Mouse (Mus musculus): ENCODE measurements around the gene Adamts20. TPM values are rescaled to one million over a fixed set of nuclear protein-coding genes. Genes with fewer than 3 reads are reported as not detected.
"Not testable (repeated sequence)": the region's sequence is repeated elsewhere in the genome, so short reads cannot be mapped to it uniquely, and the experiment has no call there.

Gene Adamts20
- not detected in 2 replicates for polyA plus RNA-seq (2012)

DNA sequence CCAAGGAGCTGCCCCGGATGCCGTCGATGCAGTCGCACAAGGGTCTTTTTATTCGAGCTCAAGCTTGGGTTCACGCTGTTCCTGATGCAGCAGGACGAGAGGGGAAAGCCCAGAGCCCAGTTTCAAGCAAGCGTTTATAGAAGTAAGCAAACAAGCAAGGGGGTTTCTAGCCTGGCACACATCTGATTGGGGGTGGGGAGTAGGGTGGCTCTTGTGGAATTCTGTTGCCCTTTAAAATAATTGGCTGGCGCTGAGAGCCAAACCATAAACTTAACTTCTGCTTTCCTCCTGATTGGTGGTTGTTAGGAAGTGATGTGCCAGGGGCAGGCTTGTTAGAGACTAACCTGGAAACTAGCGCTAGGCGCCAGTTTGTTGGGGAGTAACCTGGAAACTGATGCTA is at the start of gene Adamts20:
Gene Adamts20, minus strand, starts transcription at position 101 of the 400 bp plus-strand sequence.
- TF ChIP-seq TAL1 (IDR thresholded peaks at IDR 0.05; ENCODE audit: low read length) = no peak
- TF ChIP-seq GATA1 (IDR thresholded peaks at IDR 0.05; ENCODE audit: low read length) = no peak

DNA sequence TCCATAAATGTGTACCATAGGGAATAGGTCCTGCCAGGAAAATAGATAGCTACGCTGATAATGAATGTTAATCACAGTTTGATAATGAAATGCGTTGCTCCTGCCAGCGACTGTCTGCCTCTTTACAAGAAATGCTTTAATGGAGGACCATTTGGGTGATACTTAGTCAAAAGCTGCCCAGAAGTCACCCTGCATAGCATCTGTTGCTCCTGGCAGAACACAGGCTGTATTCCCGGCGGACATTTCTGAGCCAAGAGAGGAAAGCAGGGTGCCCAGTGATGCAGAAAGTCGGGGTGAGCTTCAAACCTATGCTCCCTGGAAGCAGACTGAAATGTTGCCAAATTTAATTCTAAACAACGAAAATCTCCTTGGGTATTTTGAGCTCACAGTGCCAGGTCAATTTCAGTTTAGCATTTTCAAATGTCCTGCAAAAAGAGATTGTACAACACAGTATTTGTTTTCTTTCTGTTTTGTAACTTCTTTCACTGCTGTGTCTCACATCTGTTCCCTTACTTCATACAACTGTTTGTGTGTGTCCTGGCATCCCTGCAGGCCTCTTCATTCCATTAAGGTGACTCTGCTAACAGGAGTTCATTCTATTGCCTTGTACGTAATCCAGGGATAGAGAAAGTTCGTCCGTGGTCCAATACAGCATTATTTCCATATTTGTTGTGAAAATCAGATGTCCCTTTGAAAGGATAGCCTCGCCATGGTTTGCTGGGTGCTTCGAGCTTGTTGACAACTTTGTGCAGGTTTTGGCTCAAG is 38.4 kb upstream of the Adamts20 start:
- H3K27me3 ChIP-seq (ENCODE audit: control insufficient read depth) = no peaks in the 10 kb centered on the region
- peaks cover 11% of the 10 kb centered on the region for H3K9me3 ChIP-seq (ENCODE audit: control insufficient read depth, low read length)
- no peak overlapping the region for H3K4me3 ChIP-seq (replicated peaks)
- TF ChIP-seq TAL1 (IDR thresholded peaks at IDR 0.05; ENCODE audit: low read length) (no peak), GATA1 (IDR thresholded peaks at IDR 0.05; ENCODE audit: low read length) (no peak)
- no peaks in the 10 kb centered on the region for H3K36me3 ChIP-seq (ENCODE audit: control insufficient read depth)
- H3K4me1 ChIP-seq (ENCODE audit: control insufficient read depth) = no peaks in the 10 kb centered on the region

More for the DNA sequence above, at the start of gene Adamts20:
- H3K9me3 ChIP-seq (ENCODE audit: control insufficient read depth, low read length) = no peaks in the 10 kb centered on the region
- no peak within 1 kb of the TSS for H3K4me3 ChIP-seq (replicated peaks)
- H3K4me1 ChIP-seq (ENCODE audit: control insufficient read depth) = no peaks in the 10 kb centered on the region
- H3K27me3 ChIP-seq (ENCODE audit: control insufficient read depth) = no peaks in the 10 kb centered on the region
- H3K36me3 ChIP-seq (ENCODE audit: control insufficient read depth) = no peaks in the 10 kb centered on the region

DNA sequence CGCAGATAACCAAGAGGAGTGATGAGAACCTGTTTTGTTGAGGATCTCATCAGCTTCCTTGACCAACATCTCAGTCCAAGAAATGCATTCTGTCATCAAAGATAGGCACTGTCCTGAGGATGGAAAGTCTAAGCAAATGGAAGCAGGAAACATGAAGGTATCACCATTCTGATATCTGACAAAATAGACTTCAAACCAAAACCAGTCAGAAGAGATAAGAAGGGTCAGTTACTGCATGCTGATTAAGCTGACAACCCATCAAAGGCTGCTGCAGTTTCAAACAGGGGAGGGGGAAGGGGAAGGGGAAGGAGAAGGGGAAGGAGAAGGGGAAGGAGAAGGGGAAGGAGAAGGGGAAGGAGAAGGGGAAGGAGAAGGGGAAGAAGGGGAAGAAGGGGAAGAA is 34.0 kb upstream of the Adamts20 start:
- H3K27me3 ChIP-seq (ENCODE audit: control insufficient read depth) = no peaks in the 10 kb centered on the region
- H3K9me3 ChIP-seq (ENCODE audit: control insufficient read depth, low read length) = peaks cover 6% of the 10 kb centered on the region; the same call in 1 of the 2 replicates
- no peak overlapping the region for H3K4me3 ChIP-seq (replicated peaks)
- no peaks in the 10 kb centered on the region for H3K4me1 ChIP-seq (ENCODE audit: control insufficient read depth)
- no peaks in the 10 kb centered on the region for H3K36me3 ChIP-seq (ENCODE audit: control insufficient read depth)
- TF ChIP-seq GATA1 (IDR thresholded peaks at IDR 0.05; ENCODE audit: low read length) (no peak), TAL1 (IDR thresholded peaks at IDR 0.05; ENCODE audit: low read length) (no peak)

DNA sequence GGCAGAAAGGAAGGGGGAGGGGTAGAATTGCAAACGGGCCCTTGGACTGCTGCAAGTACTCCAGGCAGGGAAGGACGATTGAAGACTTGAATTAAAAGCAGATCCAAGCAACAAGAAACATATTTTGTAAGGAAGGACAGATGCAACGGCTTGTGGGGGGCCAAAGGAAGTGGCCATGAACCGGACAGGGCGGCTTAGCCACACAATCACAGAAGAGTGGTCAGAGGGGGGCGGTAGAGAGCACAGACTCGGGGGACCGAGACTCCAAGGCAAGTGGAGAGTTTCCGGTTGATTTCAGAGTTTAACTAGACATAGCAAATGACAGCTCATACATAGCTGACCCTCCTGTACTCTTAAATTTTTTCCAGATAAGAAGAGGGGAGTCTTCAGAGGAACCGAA is 30.7 kb upstream of the Adamts20 start:
- Histone ChIP-seq H3K27me3 (ENCODE audit: control insufficient read depth) (no peaks in the 10 kb centered on the region), H3K9me3 (ENCODE audit: control insufficient read depth, low read length) (peaks cover 3% of the 10 kb centered on the region), H3K36me3 (ENCODE audit: control insufficient read depth) (no peaks in the 10 kb centered on the region), H3K4me1 (ENCODE audit: control insufficient read depth) (no peaks in the 10 kb centered on the region), H3K4me3 (replicated peaks) (no peak overlapping the region)
- no peak for TF ChIP-seq GATA1 (IDR thresholded peaks at IDR 0.05; ENCODE audit: low read length)

DNA sequence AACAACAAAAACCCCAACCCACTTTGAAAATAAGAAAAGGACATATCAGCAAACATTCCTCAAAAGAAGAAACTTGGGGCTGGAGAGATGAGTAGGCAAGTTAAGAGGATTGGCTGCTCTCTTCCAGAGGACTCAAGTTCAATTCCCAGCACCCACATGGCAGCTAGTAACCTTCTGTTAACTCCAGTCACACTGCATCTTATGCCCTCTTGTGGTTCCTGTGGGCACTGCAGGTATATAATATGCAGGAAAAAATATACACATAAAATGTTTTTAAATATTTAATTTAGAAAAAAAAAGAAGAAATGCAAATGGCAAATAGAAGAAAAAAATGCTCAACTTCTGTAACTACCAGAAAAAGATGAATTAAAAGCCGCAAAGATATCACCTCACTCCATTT is 29.2 kb upstream of the Adamts20 start:
- no peaks in the 10 kb centered on the region for H3K27me3 ChIP-seq (ENCODE audit: control insufficient read depth)
- H3K4me3 ChIP-seq (replicated peaks) = no peak overlapping the region
- TF ChIP-seq TAL1 (IDR thresholded peaks at IDR 0.05; ENCODE audit: low read length) (no peak), GATA1 (IDR thresholded peaks at IDR 0.05; ENCODE audit: low read length) (no peak)
- H3K36me3 ChIP-seq (ENCODE audit: control insufficient read depth) = no peaks in the 10 kb centered on the region
- H3K4me1 ChIP-seq (ENCODE audit: control insufficient read depth) = no peaks in the 10 kb centered on the region
- H3K9me3 ChIP-seq (ENCODE audit: control insufficient read depth, low read length) = peaks cover 3% of the 10 kb centered on the region

DNA sequence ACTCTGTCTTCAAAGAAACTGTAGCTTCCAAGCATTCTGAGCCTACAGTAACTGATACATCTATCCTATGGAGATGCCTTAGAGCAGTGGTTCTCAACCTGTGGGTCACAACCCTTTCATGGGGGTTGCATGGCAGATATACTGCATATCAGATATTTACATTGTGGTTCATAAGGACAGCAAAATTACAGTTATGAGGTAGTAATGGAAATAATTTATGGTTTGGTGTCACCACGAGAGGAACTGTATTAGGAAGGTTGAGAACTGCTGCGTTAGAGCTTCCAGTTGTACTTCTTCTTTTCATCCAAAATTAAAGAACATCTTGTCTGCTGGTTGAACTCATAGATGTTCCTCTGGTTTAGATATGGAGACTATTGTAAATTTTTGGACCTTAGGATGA is 24.2 kb upstream of the Adamts20 start:
- Histone ChIP-seq H3K9me3 (ENCODE audit: control insufficient read depth, low read length) (peaks cover 3% of the 10 kb centered on the region), H3K4me3 (replicated peaks) (no peak overlapping the region), H3K4me1 (ENCODE audit: control insufficient read depth) (no peaks in the 10 kb centered on the region), H3K36me3 (ENCODE audit: control insufficient read depth) (no peaks in the 10 kb centered on the region), H3K27me3 (ENCODE audit: control insufficient read depth) (no peaks in the 10 kb centered on the region)
- TF ChIP-seq GATA1 (IDR thresholded peaks at IDR 0.05; ENCODE audit: low read length) = no peak
- no peak for TF ChIP-seq TAL1 (IDR thresholded peaks at IDR 0.05; ENCODE audit: low read length)

DNA sequence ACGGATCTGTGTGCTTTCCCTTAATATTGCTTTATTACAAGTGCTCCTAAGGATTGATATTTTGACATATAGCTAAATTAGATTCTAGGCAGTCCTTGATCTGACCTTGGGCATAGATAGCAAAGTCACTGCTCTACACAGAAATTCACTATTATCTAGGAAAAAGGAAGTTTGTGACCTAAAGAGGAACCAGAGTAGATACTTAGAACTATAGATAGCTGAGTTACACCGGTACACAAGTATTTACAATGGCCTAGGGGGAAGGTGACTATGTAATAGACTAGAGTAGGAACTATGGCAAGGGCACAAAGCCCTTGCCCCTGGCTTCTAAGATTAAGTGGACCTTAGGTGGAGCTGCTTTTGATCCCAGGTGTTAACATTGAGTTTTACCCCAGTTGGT is 22.8 kb upstream of the Adamts20 start:
- not testable (repeated sequence) for H3K4me1 ChIP-seq (ENCODE audit: control insufficient read depth); H3K36me3 ChIP-seq (ENCODE audit: control insufficient read depth); H3K4me3 ChIP-seq (replicated peaks); H3K27me3 ChIP-seq (ENCODE audit: control insufficient read depth); H3K9me3 ChIP-seq (ENCODE audit: control insufficient read depth, low read length)

DNA sequence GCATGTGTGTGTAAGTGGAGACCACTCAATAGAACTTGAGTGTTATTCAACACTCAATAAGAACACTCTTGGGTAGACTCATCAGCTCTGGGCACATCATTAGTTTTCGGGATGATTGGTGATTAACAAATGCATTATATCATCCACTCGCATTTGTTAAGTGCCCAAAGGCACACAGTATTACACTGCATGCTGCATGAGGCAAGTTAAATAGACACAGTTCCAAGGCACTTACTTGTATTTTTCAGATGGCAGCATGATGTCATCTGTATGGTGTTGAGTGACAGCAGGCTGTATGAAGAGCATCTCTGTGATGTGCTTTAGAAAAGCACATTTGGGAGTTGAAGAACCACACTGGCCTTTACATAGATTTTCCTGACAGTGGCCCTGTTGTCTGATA is 17.3 kb upstream of the Adamts20 start:
- H3K27me3 ChIP-seq (ENCODE audit: control insufficient read depth) = no peaks in the 10 kb centered on the region
- H3K9me3 ChIP-seq (ENCODE audit: control insufficient read depth, low read length) = no peaks in the 10 kb centered on the region; the same call in 1 of the 2 replicates
- H3K4me1 ChIP-seq (ENCODE audit: control insufficient read depth) = no peaks in the 10 kb centered on the region
- H3K36me3 ChIP-seq (ENCODE audit: control insufficient read depth) = no peaks in the 10 kb centered on the region
- TF ChIP-seq TAL1 (IDR thresholded peaks at IDR 0.05; ENCODE audit: low read length) (no peak), GATA1 (IDR thresholded peaks at IDR 0.05; ENCODE audit: low read length) (no peak)
- H3K4me3 ChIP-seq (replicated peaks) = no peak overlapping the region

DNA sequence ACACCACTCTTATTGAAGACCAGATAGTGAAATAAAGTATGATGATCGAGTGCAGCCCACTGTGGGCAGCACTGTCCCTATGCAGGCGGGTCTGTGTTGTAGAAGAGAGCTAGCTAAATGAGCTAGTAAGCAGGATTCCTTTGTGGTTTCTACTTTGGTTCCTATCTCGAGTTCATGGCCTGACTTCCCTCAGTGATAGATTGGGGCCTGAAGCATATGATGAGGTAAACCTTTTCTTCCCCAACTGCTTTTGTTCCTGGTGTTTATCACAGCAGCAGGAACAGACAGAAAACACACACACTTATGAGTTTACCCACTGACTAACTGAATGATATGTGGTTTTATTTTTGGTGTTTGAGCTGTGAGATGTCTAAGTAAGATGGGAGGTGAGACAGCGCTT is 15.6 kb upstream of the Adamts20 start:
- H3K36me3 ChIP-seq (ENCODE audit: control insufficient read depth) = no peaks in the 10 kb centered on the region
- H3K27me3 ChIP-seq (ENCODE audit: control insufficient read depth) = no peaks in the 10 kb centered on the region
- no peak for TF ChIP-seq TAL1 (IDR thresholded peaks at IDR 0.05; ENCODE audit: low read length)
- TF ChIP-seq GATA1 (IDR thresholded peaks at IDR 0.05; ENCODE audit: low read length) = no peak
- no peak overlapping the region for H3K4me3 ChIP-seq (replicated peaks)
- no peaks in the 10 kb centered on the region for H3K9me3 ChIP-seq (ENCODE audit: control insufficient read depth, low read length)
- H3K4me1 ChIP-seq (ENCODE audit: control insufficient read depth) = no peaks in the 10 kb centered on the region

DNA sequence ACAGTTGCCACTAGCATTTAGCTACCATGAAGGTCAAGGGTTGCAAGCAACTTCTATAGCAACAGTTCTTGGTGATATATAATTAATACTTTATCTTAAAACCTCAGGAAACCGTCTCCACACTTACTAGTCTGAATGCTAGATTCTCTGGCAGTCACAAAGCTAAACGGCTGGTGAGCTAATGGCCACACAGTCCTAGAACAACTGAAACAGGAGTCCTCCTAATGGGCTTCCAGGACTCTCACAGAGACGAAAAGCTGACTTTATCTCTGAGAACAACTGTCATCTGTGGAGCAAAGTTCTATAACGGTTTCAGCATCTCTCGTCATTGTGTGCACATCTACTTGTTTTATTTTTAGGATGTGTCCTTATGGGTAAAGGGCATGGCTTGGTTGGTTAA is 15.0 kb upstream of the Adamts20 start:
- TF ChIP-seq GATA1 (IDR thresholded peaks at IDR 0.05; ENCODE audit: low read length) = no peak
- TF ChIP-seq TAL1 (IDR thresholded peaks at IDR 0.05; ENCODE audit: low read length) = no peak
- no peaks in the 10 kb centered on the region for H3K36me3 ChIP-seq (ENCODE audit: control insufficient read depth)
- H3K4me3 ChIP-seq (replicated peaks) = no peak overlapping the region
- no peaks in the 10 kb centered on the region for H3K9me3 ChIP-seq (ENCODE audit: control insufficient read depth, low read length)
- no peaks in the 10 kb centered on the region for H3K27me3 ChIP-seq (ENCODE audit: control insufficient read depth)
- H3K4me1 ChIP-seq (ENCODE audit: control insufficient read depth) = no peaks in the 10 kb centered on the region
